Mouse (Mus musculus): ENCODE results near the gene Bag2. TPM values are rescaled to one million over a fixed set of nuclear protein-coding genes. Genes with fewer than 3 reads are reported as not detected.

The Bag2 gene
- total and polyA plus RNA-seq, 3 experiments = 74.2 to 88.8 TPM; not detected in 1

GRCm38 (mm10) chr1:33766520-33767508 lies 9.2 kb upstream of the Bag2 start:
- H3K36me3 ChIP-seq (ENCODE audit: control insufficient read depth in 1 of 2, insufficient read depth in 2 of 2, low read length in 2 of 2) = peaks cover 0 to 8% of the 10 kb centered on the region in 2 experiments; a peak in 2 of 4 replicates
- H3K9me3 ChIP-seq (replicated peaks; ENCODE audit: insufficient read depth, low read length) = no peaks in the 10 kb centered on the region
- no peak overlapping the region for H3K9ac ChIP-seq (ENCODE audit: control insufficient read depth, low read depth, low read length, poor library complexity, severe bottlenecking)
- no peak for DNase-seq (ENCODE audit: low read depth, low spot score)
- H3K27ac ChIP-seq (ENCODE audit: control insufficient read depth, low read depth, low read length) = no peak overlapping the region
- no peaks in the 10 kb centered on the region for H3K79me2 ChIP-seq (ENCODE audit: control insufficient read depth, insufficient read depth, low read length, poor library complexity)
- H3K27me3 ChIP-seq (ENCODE audit: control insufficient read depth in 1 of 2, insufficient read depth in 2 of 2, low read length in 2 of 2) = no peaks in the 10 kb centered on the region
- no peaks in the 10 kb centered on the region for H3K4me1 ChIP-seq (ENCODE audit: control insufficient read depth in 1 of 2, insufficient read depth in 2 of 2, low read length in 2 of 2)
- no peak for TF ChIP-seq MAZ (IDR thresholded peaks at IDR 0.05; ENCODE audit: low read depth, low read length)
- no peak for TF ChIP-seq ZKSCAN1 (IDR thresholded peaks at IDR 0.05; ENCODE audit: low read depth, low read length)
- TF ChIP-seq POLR2A (IDR thresholded peaks at IDR 0.05; ENCODE audit: control insufficient read depth in 1 of 2, insufficient read depth in 1 of 2, low read depth in 1 of 2, low read length in 2 of 2, poor library complexity in 1 of 2) = no peak
- no peak for TF ChIP-seq CTCF (IDR thresholded peaks at IDR 0.05 in 2 of 3, conservative IDR thresholded peaks at IDR 0.05 in 1 of 3; ENCODE audit: control insufficient read depth in 1 of 3, insufficient read depth in 1 of 3, low read depth in 2 of 3, low read length in 3 of 3, poor library complexity in 1 of 3, severe bottlenecking in 1 of 3)
- no peak for TF ChIP-seq ZC3H11A (IDR thresholded peaks at IDR 0.05; ENCODE audit: low read depth, low read length)
- no peak for TF ChIP-seq POLR2AphosphoS2 (IDR thresholded peaks at IDR 0.05; ENCODE audit: low read length)
- no peak for TF ChIP-seq MAFK (IDR thresholded peaks at IDR 0.05; ENCODE audit: borderline replicate concordance, low read depth, low read length)
- TF ChIP-seq BHLHE40 (IDR thresholded peaks at IDR 0.05; ENCODE audit: borderline replicate concordance, low read depth, low read length) = no peak
- TF ChIP-seq GATA1 (IDR thresholded peaks at IDR 0.05; ENCODE audit: low read depth, low read length) = no peak
- TF ChIP-seq CHD2 (IDR thresholded peaks at IDR 0.05; ENCODE audit: low read length) = no peak
- TF ChIP-seq MYB (IDR thresholded peaks at IDR 0.05; ENCODE audit: low read depth, low read length) = no peak
- TF ChIP-seq SIN3A (IDR thresholded peaks at IDR 0.05; ENCODE audit: low read length) = no peak
- no peak for TF ChIP-seq UBTF (IDR thresholded peaks at IDR 0.05; ENCODE audit: borderline replicate concordance, insufficient read depth, low read depth, low read length)
- no peak for TF ChIP-seq CHD1 (IDR thresholded peaks at IDR 0.05; ENCODE audit: low read depth, low read length)
- no peak for TF ChIP-seq NELFE (IDR thresholded peaks at IDR 0.05; ENCODE audit: low read depth, low read length)
- no peak overlapping the region for H3K4me3 ChIP-seq (ENCODE audit: control insufficient read depth in 1 of 2, insufficient read depth in 1 of 2, low read depth in 2 of 2, low read length in 2 of 2)

GRCm38 (mm10) chr1:33765468-33766080 lies 8.0 kb upstream of the Bag2 start:
- Histone ChIP-seq H3K79me2 (ENCODE audit: control insufficient read depth, insufficient read depth, low read length, poor library complexity) (no peaks in the 10 kb centered on the region), H3K9ac (ENCODE audit: control insufficient read depth, low read depth, low read length, poor library complexity, severe bottlenecking) (no peak overlapping the region), H3K27ac (ENCODE audit: control insufficient read depth, low read depth, low read length) (no peak overlapping the region), H3K27me3 (ENCODE audit: control insufficient read depth in 1 of 2, insufficient read depth in 2 of 2, low read length in 2 of 2) (no peaks in the 10 kb centered on the region), H3K36me3 (ENCODE audit: control insufficient read depth in 1 of 2, insufficient read depth in 2 of 2, low read length in 2 of 2) (peaks cover 0 to 8% of the 10 kb centered on the region in 2 experiments; a peak in 2 of 4 replicates), H3K4me1 (ENCODE audit: control insufficient read depth in 1 of 2, insufficient read depth in 2 of 2, low read length in 2 of 2) (no peaks in the 10 kb centered on the region), H3K4me3 (ENCODE audit: control insufficient read depth in 1 of 2, insufficient read depth in 1 of 2, low read depth in 2 of 2, low read length in 2 of 2) (no peak overlapping the region), H3K9me3 (replicated peaks; ENCODE audit: insufficient read depth, low read length) (no peaks in the 10 kb centered on the region)
- DNase-seq (ENCODE audit: low read depth, low spot score) = no peak
- no peak for TF ChIP-seq ZNF384 (IDR thresholded peaks at IDR 0.05; ENCODE audit: low read depth, low read length)
- TF ChIP-seq JUND (IDR thresholded peaks at IDR 0.05; ENCODE audit: low read depth, low read length) = no peak
- no peak for TF ChIP-seq TCF12 (IDR thresholded peaks at IDR 0.05; ENCODE audit: low read depth, low read length)

All from MEL (cell line).